Mouse (Mus musculus): ENCODE data around the gene Nfia.

Nfia gene

DNA sequence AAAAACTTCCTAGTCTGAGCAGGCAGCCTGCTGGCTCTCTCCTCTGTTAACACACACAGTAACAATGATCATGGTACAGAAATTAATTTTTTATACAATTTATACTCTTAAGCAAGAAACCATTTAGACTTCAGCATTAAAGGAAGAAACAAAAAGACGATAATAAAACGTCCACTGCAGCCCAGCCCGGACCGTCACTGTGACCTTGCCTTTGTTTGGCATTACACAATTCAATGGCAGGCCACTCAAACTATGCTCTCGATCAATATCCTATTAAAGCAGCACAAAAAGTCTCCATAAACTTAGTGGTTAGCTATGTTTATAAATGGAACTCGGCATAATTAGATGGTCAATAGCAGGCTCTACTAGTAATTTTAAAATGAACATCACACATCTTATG, 232.5 kb downstream of the Nfia start:
- DNase-seq (ENCODE audit: low spot score): no peak

DNA sequence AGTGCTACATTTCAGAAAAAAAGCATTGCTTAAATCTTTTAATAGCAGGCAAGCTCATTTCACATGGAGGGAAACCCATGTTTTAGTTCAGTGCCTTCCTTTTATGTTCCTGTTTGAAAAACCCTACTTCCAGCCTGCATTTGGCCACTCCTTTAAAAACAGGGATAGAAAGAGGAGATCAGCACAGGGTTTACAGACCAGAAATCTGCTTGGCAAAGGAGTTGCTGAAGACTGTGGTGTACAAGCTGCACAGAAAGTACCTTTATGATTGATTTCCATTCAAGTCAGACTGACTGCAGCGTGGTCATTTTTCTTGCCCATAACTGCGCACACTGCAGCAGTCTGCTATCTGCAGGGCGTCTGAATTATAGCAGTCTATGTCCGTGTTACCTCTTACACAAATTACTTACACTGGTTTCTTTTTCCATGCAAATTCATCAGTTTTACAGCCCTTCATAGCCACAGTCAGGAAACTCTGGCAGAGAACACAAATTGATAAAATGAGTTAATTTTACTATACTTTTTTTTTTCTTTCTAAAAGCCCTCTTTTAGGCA, 236.4 kb downstream of the Nfia start:
- no peak for DNase-seq (ENCODE audit: low spot score)

DNA sequence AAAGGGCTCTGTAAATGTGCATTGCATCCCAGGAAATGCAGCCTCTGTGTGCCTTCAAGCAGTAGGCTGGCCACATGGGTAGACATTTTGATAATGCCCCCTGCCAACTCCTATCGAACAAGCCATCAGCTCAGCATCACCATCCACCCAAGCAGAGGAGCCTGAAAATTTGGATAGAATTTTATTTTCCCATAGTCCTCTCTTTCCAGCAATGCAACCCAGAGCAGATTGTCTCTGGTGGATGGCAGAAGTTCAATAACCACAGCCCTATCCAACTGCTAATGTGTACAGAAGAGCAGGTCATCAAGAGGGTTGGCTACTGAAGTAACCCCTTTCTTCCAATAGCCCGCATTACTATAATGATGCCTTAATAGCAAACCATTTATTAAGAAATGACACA, 237.4 kb downstream of the Nfia start:
- DNase-seq (ENCODE audit: low spot score): no peak

DNA sequence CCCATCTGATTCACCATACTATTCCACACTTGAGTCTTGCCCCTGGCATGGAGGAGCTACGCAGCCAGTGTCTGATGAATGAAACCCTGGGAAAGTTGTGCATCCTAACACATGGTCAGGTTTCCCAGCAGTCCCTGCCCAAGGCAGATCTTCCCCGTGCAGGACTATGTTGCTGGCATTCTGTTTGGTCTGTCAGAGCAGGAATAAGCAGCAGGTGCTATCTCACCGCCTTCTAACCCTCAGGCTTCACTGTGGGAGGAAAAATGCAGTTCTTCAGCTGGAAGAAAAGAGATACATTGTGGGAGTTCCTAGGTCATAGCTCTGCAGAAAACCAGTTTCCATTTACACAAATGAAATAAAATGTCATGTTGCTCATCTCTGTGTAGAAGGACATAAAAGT, 247.3 kb downstream of the Nfia start:
- no peak for DNase-seq (ENCODE audit: low spot score)

DNA sequence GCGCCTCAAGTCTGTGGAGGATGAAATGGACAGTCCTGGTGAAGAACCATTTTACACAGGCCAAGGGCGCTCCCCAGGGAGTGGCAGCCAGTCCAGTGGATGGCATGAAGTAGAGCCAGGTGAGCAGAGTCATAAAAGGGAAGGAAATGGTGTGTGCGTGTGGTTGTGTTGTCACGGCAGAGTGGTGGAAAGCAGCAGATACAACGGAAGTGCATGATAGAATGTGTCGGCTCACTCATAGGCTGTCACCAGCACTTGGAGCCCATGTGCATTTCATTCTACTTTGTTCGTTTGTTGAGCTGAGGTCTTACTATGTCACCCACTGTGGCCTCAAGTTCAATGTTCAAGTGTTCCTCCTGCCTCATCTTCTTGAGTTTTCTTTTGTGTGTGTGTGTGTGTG, 248.3 kb downstream of the Nfia start:
- DNase-seq (ENCODE audit: low spot score): no peak

DNA sequence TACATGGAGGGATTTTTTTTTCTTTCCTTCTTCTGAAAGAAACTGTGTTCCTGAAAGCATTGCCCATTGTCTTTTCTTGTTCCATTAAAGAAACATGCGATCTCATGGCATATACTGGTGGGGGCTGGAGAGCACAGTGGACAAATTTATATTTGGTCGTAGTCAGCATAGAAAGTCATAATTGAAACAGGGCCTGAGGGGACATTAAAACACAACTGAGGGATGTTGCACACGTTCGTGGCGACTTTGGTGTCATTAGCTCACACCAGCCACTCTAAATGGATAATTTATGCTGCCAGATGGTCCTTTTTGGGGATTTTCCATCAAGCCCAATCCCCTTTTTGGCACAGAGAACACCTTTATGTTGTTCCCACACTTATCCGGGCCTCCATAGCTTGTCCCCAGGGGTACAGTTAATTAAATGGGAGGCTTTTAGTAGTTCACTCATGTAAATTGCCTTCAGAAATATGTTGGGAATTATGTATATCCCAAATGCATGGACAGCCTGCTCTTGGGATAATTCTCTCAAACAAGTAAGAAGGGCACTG, 250.8 kb downstream of the Nfia start:
- no peak for DNase-seq (ENCODE audit: low spot score)

DNA sequence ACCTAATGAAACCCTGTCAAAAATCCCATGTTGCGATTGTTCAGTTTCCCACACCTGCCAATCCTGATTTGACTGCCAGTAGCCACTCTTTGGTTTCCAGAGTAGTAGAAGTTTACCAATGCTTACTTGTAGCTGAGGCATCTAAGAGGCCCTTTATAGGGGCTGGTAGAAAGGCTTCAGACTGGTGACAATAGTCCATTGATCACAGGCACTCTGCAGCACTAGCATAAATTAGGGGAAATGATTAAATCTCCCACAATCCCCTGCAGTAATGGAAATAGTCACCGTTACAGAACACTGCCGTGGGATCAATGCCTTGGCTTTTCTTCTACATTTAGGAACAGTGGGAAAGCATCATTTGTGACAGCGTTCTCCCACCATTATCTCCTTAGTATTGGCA, 254.9 kb downstream of the Nfia start:
- DNase-seq (ENCODE audit: low spot score): no peak

DNA sequence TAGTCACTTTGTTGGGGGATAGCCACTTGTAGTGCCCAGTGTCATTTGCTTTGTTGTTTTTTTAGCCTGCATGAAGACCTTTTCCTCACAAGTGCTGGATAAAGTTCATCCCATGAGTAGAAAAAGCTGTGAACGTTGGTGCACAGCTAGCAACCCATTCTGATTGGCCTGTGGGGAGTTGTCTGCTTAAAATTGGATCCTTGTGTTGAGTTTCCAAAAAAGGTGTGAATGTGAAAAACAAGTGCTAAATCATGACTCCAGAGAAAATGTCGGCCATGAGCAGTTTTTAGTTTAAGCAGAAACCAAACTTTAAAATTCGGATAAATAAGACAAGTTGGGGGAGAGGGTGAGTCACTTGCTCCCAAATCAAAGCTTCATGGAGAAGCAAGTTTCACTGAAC, 259.3 kb downstream of the Nfia start:
- DNase-seq (ENCODE audit: low spot score): no peak

DNA sequence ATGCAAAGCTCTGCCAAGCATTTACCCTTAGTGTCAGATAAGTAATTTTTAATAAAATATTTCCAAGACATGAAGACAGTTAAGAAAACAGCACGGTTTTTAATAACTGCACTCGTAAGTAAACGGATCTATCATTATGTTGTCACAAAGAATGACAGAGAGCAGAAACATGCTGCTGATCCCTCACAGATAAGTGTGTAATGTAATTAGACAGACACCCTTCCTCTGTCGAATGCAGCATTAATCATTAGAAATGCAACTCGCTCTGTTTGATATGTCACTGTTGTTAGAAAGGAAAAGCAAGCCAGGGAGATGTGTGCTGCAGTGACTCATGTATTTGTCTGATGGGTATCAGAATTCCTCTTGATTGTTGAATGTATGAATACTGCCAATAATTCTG, 259.8 kb downstream of the Nfia start:
- DNase-seq (ENCODE audit: low spot score): no peak

DNA sequence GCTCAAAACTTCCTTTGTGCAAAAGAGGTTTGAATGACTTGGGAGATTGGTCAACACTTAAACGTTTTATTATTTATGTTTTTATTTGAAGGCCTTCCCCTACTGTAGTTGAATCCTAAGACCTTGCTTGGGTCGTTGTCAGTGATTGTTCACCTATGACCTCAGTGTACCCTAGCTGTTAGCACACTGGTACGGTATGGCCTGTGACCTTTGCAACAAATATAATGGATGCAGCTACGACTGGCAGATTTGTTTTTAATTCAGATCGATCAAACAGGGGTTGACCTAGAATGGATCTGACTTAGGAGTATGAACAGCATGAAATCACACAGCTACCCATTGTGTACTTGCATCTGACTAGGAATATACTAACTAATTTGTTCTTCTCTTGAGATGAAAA, 266.6 kb downstream of the Nfia start:
- DNase-seq (ENCODE audit: low spot score): no peak

DNA sequence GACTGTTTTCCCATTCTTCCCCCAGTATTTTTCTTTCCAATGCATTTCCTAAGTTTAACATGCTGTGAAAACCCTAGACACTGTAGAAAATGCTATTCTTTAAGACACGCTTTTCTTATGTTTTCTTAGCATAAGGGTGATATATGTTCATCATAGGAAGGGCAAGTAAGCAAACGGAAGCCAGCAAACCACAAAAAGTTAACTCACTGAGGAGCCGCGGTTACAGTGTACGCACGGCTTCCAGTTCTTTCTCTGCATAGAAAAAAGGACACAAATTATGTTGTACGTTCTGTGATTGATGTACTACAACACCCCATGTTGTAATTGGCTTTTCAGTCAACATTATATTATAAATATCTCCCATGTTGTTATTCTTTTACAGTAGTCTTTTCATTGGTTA, 267.6 kb downstream of the Nfia start:
- DNase-seq (ENCODE audit: low spot score): no peak

DNA sequence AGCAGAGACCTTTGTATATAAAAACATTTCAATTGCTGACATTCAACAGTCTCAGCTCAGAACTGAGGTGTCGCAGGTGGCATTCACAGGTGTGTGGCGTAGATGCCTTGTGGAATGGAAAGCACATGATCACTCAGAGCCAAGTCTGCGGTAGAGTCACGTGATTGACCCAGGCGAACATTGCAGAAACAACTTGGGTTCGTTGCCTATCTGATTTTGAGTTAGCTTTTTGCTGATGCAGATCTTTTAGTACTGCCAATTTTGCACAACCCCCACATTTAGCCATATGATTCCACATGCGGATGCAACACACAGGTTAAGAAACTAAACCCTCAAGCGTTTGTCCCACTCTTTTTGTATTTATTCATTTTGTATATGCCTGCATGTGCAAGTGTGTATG, 272.1 kb downstream of the Nfia start:
- DNase-seq (ENCODE audit: low spot score): no peak

DNA sequence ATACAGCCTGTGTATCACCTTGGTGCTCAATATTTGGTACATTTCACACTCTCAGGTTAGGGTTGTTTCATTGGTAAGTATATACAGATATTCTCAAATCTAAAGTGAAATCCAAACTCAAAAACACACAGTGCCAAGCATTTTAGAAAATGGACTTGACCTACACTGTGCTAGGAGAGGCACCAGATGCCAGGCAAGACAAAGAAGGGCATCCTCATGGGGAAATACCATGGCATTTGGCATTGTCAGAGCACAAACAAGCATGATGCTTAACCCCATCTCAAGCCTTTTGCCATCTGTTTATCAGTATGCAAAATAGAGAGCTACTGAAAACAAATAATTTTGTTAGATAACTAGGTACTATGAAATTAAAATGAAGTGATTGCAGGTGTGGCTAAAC, 274.8 kb downstream of the Nfia start:
- no peak for DNase-seq (ENCODE audit: low spot score)

DNA sequence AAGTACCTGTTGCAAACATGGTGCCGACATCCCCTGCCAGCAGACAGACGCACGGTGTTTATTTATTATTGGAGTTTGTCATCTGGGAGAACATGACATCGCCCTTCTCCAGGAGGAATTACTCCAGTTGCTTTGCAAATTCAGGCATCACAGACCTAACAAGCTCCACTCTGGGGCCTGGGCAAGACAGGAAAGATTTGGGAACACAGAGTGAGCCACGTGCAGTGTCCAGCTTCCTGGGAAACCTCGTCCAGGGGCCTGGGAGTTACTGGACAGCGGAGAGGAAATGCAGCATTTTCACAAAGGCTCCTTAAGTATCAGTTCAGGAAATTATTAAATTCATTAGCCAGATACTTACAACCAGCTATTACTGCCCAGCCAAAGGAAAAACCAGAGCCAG, 277.1 kb downstream of the Nfia start:
- no peak for DNase-seq (ENCODE audit: low spot score)

DNA sequence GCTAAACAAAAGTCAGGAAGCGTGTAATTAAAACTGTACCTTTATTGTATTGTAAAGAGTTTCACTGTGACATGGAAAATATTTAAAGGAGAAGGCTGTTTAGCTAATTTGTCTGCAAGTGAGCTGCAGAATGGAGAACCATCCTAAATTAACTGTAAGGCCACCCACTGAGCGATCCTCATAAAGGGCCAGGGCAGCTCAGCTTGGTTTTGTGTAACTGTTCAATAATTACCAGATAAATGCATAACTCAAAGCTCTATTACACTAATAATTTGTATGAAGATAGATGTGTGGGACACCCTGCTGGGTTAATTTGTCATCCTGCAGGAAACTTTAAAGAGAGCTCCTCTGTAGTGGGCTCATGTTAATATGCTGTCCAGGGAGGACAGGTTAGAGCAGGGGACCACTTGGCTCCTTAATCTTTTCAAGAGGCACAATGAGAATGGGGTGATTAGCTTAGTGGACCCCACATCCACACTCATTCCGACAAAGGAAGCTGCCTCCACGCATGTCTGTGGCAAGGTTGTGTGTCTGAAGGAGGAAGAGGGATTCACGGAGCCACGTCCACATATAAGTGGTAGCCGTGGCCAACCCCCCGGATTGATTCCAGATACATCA, 277.6 kb downstream of the Nfia start:
- no peak for DNase-seq (ENCODE audit: low spot score)

DNA sequence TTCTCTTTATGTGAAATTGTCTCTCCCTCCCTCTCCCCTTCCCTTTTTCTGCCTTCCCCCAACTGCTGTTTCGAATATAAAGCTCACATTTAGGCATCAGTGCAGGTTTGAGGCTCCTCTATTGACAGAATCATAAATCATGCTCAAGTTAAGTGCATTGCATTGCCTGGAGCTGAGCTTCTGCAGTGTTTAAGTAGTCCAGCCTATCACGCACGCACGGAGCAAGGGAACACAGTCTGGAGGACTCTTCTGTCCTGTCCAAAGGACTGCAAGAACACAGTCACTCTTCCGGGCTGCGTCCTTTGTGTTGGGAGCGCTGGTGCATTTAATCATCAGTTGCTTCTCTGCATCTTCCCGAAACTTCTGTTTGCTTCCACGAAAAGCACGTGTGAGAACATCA, 278.2 kb downstream of the Nfia start:
- no peak for DNase-seq (ENCODE audit: low spot score)

DNA sequence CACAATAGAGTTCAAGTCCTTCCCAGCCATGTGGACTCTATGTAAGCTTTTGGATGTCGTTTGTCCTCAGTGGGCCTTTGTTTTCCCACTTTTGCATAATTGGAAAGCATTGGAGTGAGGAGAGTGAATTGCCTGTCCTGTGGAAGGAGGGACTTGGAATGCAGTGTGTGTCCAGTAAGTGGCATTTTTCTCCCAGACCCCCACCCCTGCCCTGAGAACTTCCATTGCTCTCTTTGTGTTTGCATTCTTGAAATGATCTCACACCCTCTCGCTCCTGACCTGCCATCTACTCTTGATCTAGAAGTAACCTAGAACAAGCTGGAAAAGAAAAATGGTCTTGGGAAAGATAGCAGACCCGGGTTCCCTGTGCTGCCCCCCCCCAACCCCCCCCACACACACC, 278.8 kb downstream of the Nfia start:
- DNase-seq (ENCODE audit: low spot score): no peak

DNA sequence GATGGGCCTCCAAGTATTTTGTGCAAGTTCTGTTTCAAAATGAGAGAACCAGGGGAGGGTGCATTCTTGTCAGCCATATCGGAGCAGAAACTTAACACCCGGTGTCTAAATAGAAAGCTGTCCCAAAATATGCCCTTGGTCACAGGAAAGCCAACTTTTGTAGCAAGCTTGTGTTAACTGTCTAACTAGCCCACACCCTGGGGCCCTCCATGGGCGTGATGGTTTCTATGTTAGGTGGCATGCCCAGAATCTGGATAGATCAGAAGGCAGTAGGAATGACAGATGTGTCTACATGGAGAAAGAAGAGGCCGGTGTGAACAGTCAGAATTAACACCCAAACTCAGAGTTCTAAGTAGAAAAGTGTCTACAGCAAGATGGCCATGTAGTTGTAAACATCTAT, 282.5 kb downstream of the Nfia start:
- DNase-seq (ENCODE audit: low spot score): no peak

DNA sequence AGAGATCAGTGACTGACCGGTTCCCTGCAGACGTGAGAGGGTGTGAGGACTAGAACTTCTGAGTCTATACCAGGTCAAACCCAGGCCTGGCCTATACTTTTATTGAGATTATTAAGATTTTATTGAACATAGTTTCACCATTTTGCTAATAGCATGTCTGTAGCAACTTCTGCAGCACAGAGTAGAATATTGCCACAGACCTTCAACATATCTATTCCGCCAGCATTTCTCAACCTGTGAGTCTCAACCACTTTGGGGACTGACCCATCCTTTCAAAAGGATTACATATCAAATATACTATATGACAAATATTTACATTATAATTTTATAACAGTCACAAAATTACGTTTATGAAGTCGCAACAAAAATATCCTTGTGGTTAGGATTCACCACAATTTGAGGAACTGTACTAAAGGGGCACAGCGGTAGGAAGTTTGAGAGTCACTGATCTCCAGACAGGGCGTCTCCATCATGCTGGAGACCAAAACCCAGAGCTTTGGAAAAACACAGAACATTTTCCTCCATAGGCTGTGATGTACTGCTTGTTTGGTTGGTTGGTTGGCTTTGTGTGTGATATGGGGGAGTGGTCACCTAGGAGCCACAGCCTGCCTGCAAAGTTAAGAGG, 284.0 kb downstream of the Nfia start:
- DNase-seq (ENCODE audit: low spot score): no peak

DNA sequence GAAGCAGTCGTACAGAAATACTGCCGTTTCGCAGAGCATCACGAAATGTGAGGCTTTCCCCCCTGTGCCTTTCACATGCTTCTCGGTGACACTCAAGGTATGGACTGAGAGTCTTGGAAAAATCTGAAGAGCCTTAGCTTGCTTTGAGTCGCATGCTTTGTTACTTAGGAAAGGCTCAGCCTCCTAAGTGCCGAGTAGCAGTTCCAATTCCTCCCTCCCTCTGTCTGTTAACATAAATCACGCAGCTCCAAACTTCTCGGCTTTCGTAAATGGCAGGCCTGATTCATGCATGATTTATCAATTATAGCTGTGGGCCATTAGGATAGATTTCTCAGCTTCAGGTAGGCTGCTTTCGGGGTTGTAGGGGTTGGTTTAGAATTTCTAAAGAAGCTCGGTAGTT, 284.7 kb downstream of the Nfia start:
- DNase-seq (ENCODE audit: low spot score): no peak

DNA sequence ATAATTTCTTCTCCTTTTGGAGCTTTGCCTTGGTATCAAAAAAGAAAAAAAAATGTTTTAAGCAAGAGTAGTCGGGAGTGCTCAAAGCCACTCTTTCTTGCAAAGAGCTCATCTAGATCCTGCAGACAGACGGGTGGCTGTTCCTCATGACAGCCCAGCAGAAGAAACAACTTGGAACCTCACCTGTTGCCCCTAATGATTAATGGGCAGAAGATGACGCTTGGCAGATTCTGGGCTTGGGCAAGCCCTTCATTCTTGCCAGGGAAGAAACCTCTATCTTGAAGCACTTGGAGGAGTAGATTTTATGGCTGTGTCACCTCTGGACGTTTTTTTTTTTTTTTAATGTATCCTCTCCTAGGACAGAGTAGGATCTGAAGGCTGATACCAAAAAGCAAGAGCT, 285.2 kb downstream of the Nfia start:
- no peak for DNase-seq (ENCODE audit: low spot score)

DNA sequence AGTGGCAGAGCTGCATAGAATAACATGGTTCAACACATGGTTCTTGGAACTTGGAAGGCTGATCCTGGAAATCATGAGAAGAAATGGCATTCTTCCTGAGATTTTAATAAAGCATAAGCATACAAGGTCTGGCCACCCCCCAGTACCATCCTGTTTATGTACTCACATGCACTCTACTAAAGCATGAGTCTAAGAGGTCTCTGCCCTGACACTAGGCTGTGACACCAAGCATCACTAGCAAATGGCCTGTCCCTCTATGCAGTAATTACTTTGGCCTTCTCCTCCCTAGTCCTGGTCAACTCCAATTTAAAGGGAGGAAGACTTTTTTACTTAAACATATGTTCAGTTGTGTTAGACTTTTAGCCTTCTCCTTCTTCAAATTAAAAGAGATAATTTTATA, 285.6 kb downstream of the Nfia start:
- no peak for DNase-seq (ENCODE audit: low spot score)

DNA sequence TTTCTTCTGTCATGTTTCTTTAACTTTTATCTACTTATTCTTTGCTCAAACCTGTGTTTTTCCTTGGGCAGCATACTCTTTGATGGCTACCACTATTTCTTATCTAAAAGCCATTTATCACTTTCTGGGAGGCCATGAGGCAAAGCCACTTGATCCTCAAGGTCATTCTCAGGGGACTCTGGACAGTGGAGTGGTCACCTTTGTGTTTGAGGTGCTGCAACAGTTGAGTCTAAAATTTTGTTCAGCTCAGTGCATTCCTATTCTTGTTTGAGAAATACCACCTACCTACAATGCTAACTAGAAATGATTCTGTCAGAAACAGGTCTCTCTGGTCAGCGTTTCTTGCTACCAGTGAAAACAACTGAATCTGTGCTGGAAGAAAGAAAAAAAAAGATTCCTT, 288.1 kb downstream of the Nfia start:
- DNase-seq (ENCODE audit: low spot score): no peak

DNA sequence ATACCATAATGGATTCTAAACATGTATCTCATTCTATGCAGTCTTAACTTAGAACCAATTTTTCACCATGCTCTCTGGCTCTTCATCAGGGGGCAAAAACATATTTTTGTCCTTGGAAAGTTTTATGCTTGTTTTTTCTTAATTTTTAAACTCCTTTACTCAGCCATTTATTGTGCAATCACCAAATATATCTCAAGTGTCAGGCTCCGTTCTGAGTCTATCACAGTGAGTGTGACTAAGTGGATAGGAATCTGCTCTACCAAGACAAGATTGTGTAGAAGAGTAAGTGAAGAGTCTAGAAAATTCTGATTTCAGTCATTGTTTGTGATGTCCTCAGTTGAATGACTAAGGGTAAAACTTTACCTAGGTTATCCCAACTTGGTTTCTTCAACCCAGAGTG, 288.6 kb downstream of the Nfia start:
- DNase-seq (ENCODE audit: low spot score): no peak
